Mouse (Mus musculus) liver, adult 2 months (tissue): ENCODE data around the gene Hydin. TPM values are rescaled to one million over a fixed set of nuclear protein-coding genes. Genes with fewer than 3 reads are reported as not detected.
A peak's percentile ranks its signal among the peaks of the same experiment; 100 is the strongest.

Experiments used
- DNase-seq: peaks from one replicate; pipeline ENCODE4 v3.0.0-alpha.2; 2011; ENCODE audit warnings: low read depth, low spot score; ENCODE audit errors: extremely low read depth
- H3K27ac ChIP-seq: fragments of 200-500 bp; replicated peaks from 2 replicates; pipeline ENCODE4 v1.5.1; 2012; ENCODE audit warnings: low read depth, mild to moderate bottlenecking, control low read depth, inconsistent platforms, low read length; ENCODE audit not compliant: insufficient read depth
- H3K27me3 ChIP-seq: fragments of 200-500 bp; 2 replicates; pipeline ENCODE4 v1.6.1; 2012; ENCODE audit warnings: mild to moderate bottlenecking, moderate library complexity, low read length, inconsistent platforms; ENCODE audit not compliant: control insufficient read depth, insufficient read depth
- H3K36me3 ChIP-seq: fragments of 200-500 bp; 2 replicates; pipeline ENCODE4 v1.6.1; 2012; ENCODE audit warnings: low read length, inconsistent platforms; ENCODE audit not compliant: control insufficient read depth, insufficient read depth
- H3K4me1 ChIP-seq: fragments of 200-500 bp; 2 replicates; pipeline ENCODE4 v1.6.1; 2011; ENCODE audit warnings: low read length; ENCODE audit not compliant: control insufficient read depth, insufficient read depth
- H3K4me3 ChIP-seq: fragments of 200-500 bp; 2 replicates; pipeline ENCODE4 v1.5.1; 2011; ENCODE audit warnings: low read depth, mild to moderate bottlenecking, control low read depth, low read length, moderate library complexity; ENCODE audit not compliant: insufficient read depth
- H3K79me2 ChIP-seq: fragments of 200-500 bp; 2 replicates; pipeline ENCODE4 v1.6.1; 2012; ENCODE audit warnings: inconsistent platforms, mild to moderate bottlenecking, low read length, moderate library complexity; ENCODE audit not compliant: control insufficient read depth, insufficient read depth
- H3K9ac ChIP-seq: fragments of 200-500 bp; 2 replicates; pipeline ENCODE4 v1.6.1; 2012; ENCODE audit warnings: low read depth, mild to moderate bottlenecking, control low read depth, inconsistent platforms, low read length
- CTCF ChIP-seq: fragments of 200-500 bp; IDR thresholded peaks from 2 replicates; pipeline ENCODE4 v1.5.1; 2011; ENCODE audit warnings: low read depth, low read length, control low read depth
- POLR2A ChIP-seq: fragments of 200-500 bp; IDR thresholded peaks from 2 replicates; pipeline ENCODE4 v1.6.1; 2011; ENCODE audit warnings: low read length, control low read depth; ENCODE audit not compliant: insufficient read depth; ENCODE audit errors: extremely low read depth
- WGBS: fragments of 180-500 bp; shearing (Covaris S2); methylation state at CpG from one replicate; pipeline ENCODE4 v1.1.7; 2018; 5-methylcytosine and 5-hydroxymethylcytosine counted together
- polyA plus RNA-seq: library from polyadenylated mRNA; depleted of rRNA; stranded (reverse); fragments of >200 nt; gene quantifications from 2 replicates; pipeline ENCODE4 v1.2.3, GENCODE M21; 2012
- total RNA-seq: library from RNA; depleted of rRNA; stranded (reverse); fragments of >200 nt; gene quantifications from 2 replicates; pipeline ENCODE4 v1.2.3, GENCODE M21; 2014

The Hydin gene
- total and polyA plus RNA-seq, 2 experiments: under 0.01 TPM; not detected in 1

- WGBS: 71% methylated on average over 9 of the region's 9 CpGs
- no peaks in the 10 kb centered on the region for H3K36me3 ChIP-seq
- no peaks in the 10 kb centered on the region for H3K4me1 ChIP-seq
- H3K4me3 ChIP-seq: no peak overlapping the region
- H3K27ac ChIP-seq: no peak overlapping the region
- no peaks in the 10 kb centered on the region for H3K79me2 ChIP-seq
- H3K27me3 ChIP-seq: no peaks in the 10 kb centered on the region
- no peak overlapping the region for H3K9ac ChIP-seq
- TF ChIP-seq CTCF (no peak), POLR2A (no peak)
- DNase-seq: no peak
These were observed 325.9 kb downstream of the Hydin start for GRCm38 (mm10) chr8:110592641-110593040.

- TF ChIP-seq POLR2A: no peak
- no peak for TF ChIP-seq CTCF
These were observed 327.4 kb downstream of the Hydin start for GRCm38 (mm10) chr8:110594164-110594563.

GRCm38 (mm10) chr8:110604556-110604955 lies 337.8 kb downstream of the Hydin start:
- H3K79me2 ChIP-seq: no peaks in the 10 kb centered on the region
- DNase-seq: no peak
- TF ChIP-seq CTCF: 0 out of 2 replicates have a peak, but pooled peaks have one; percentile 11
- no peak for TF ChIP-seq POLR2A
- no peaks in the 10 kb centered on the region for H3K36me3 ChIP-seq
- 10% methylated on average over 1 of the region's 1 CpGs for WGBS
- no peaks in the 10 kb centered on the region for H3K4me1 ChIP-seq
- no peak overlapping the region for H3K9ac ChIP-seq
- no peaks in the 10 kb centered on the region for H3K27me3 ChIP-seq
- no peak overlapping the region for H3K27ac ChIP-seq
- H3K4me3 ChIP-seq: no peak overlapping the region

More at GRCm38 (mm10) chr8:110594164-110594563, 327.4 kb downstream of the Hydin start:
- Histone ChIP-seq H3K4me3 (no peak overlapping the region), H3K79me2 (no peaks in the 10 kb centered on the region), H3K27me3 (no peaks in the 10 kb centered on the region), H3K27ac (no peak overlapping the region), H3K36me3 (no peaks in the 10 kb centered on the region), H3K9ac (no peak overlapping the region), H3K4me1 (no peaks in the 10 kb centered on the region)
- WGBS: 65% methylated on average over 6 of the region's 6 CpGs
- DNase-seq: no peak

- H3K27me3 ChIP-seq: no peaks in the 10 kb centered on the region
- 66% methylated on average over 6 of the region's 6 CpGs for WGBS
- no peaks in the 10 kb centered on the region for H3K36me3 ChIP-seq
- no peak overlapping the region for H3K9ac ChIP-seq
- no peak overlapping the region for H3K4me3 ChIP-seq
- H3K4me1 ChIP-seq: no peaks in the 10 kb centered on the region
- no peaks in the 10 kb centered on the region for H3K79me2 ChIP-seq
- no peak for DNase-seq
- H3K27ac ChIP-seq: no peak overlapping the region
- TF ChIP-seq CTCF: no peak
- no peak for TF ChIP-seq POLR2A
These were observed 338.7 kb downstream of the Hydin start for GRCm38 (mm10) chr8:110605401-110606015.

GRCm38 (mm10) chr8:110615730-110616129 lies 349.0 kb downstream of the Hydin start:
- H3K4me1 ChIP-seq: peaks cover 12% of the 10 kb centered on the region
- H3K79me2 ChIP-seq: peaks cover 10% of the 10 kb centered on the region
- no peak overlapping the region for H3K9ac ChIP-seq
- no peaks in the 10 kb centered on the region for H3K36me3 ChIP-seq
- no peaks in the 10 kb centered on the region for H3K27me3 ChIP-seq
- no peak overlapping the region for H3K4me3 ChIP-seq
- TF ChIP-seq CTCF: no peak
- TF ChIP-seq POLR2A: no peak
- peak; percentile 85 for DNase-seq
- H3K27ac ChIP-seq: no peak overlapping the region
- WGBS: 44% methylated on average over 3 of the region's 3 CpGs

- H3K79me2 ChIP-seq: peaks cover 23% of the 10 kb centered on the region
- 21% methylated on average over 14 of the region's 14 CpGs for WGBS
- no peak overlapping the region for H3K27ac ChIP-seq
- no peaks in the 10 kb centered on the region for H3K27me3 ChIP-seq
- no peak for TF ChIP-seq POLR2A
- no peak for TF ChIP-seq CTCF
- no peak for DNase-seq
- peak overlapping the region; percentile 91 for H3K4me3 ChIP-seq
- no peaks in the 10 kb centered on the region for H3K36me3 ChIP-seq
- H3K4me1 ChIP-seq: peaks cover 18% of the 10 kb centered on the region
- no peak overlapping the region for H3K9ac ChIP-seq
These were observed 351.1 kb downstream of the Hydin start for GRCm38 (mm10) chr8:110617801-110618358.
